In genomic region chr16:11441616-11442015, GRCm38 (mm10) we compare ENCODE assay signal across 25 mouse cellular contexts.
DNase-seq lines count a peak whose midpoint lies in the region; ATAC-seq and TF ChIP-seq lines count a peak whose summit lies in the region.
"Had no signal": no experiment of that assay in that cellular context is flagged by ENCODE, and none has a peak within 500 bp of the region (broad histone marks: within the 10 kb centered on the region; RNA-seq: fewer than 3 reads in every experiment).

No protein-coding gene starts in this region.

- DNase-seq in thymus, postnatal 0 days (ENCODE audit: low spot score): peak; percentile 36
- DNase-seq in thymus, postnatal 4 days: no peak
- DNase-seq in layer of hippocampus, adult 18-20 months (ENCODE audit: low spot score in 2 of 2): no peak
- DNase-seq in lung, adult 2 months: no peak
- DNase-seq: adrenal gland, adult 2 months; adrenal gland, postnatal 14 days; cerebellum, adult 11-12 months; cerebellum, adult 8-10 months; cerebellum, postnatal 10 days; cerebellum, postnatal 36 days; gastrocnemius, adult 2 months; gastrocnemius, postnatal 14 days; heart, adult 18-20 months; heart, postnatal 14 days; heart, postnatal 4 days had no signal

- no peak overlapping the region for H3K4me3 ChIP-seq in lung, adult 2 months (replicated peaks; ENCODE audit: extremely low read depth, low read depth, low read length)
- H3K4me3 ChIP-seq: forebrain, embryonic 10.5 days; forebrain, embryonic 13.5 days; gastrocnemius, adult 2 months; heart, embryonic 13.5 days; hindbrain, embryonic 12.5 days had no signal

- peaks cover 10% of the 10 kb centered on the region; the same call in 1 of the 2 replicates for H3K4me1 ChIP-seq in lung, adult 2 months (ENCODE audit: control insufficient read depth, insufficient read depth, low read length)
- H3K4me1 ChIP-seq: forebrain, embryonic 10.5 days; forebrain, embryonic 13.5 days; hindbrain, embryonic 12.5 days had no signal

- peak; percentile 42 for ATAC-seq in granulocyte monocyte progenitor cell, adult 5-6 weeks (replicated peaks; ENCODE audit: poor library complexity, severe bottlenecking)
- ATAC-seq in megakaryocyte progenitor cell, adult 5-6 weeks (replicated peaks; ENCODE audit: poor library complexity): peak; percentile 63
- ATAC-seq in frontal cortex, adult (ENCODE audit: low TSS enrichment): no peak
- ATAC-seq: CD4-positive, CD25-positive, alpha-beta regulatory T cell, adult 4 months; forebrain, embryonic 13.5 days; forebrain, embryonic 16.5 days; hindbrain, embryonic 16.5 days had no signal

- TF ChIP-seq CTCF in lung, adult 2 months (IDR thresholded peaks at IDR 0.05; ENCODE audit: insufficient read depth, low read length): no peak

- TF ChIP-seq POLR2A in lung, adult 2 months (IDR thresholded peaks at IDR 0.05; ENCODE audit: borderline replicate concordance, extremely low read depth, low read depth, low read length): no peak

- WGBS in lung, adult 2 months: 69% methylated on average over 4 of the region's 4 CpGs
